Mouse (Mus musculus) lung, adult 18-20 months (tissue): ENCODE results near the gene H2-Aa.

Experiments
- DNase-seq, 2 experiments: peaks; one replicate each; pipeline ENCODE4 v3.0.0; 2022; ENCODE audit warnings: mixed read lengths in 2 of 2

H2-Aa gene

GRCm38 (mm10) chr17:34299356-34299755 is 11.7 kb upstream of the H2-Aa start:
- no peak for DNase-seq

- DNase-seq: peak; percentile 61 to 68
These were observed 8.5 kb upstream of the H2-Aa start for GRCm38 (mm10) chr17:34295891-34296794.

GRCm38 (mm10) chr17:34295307-34295706 is 7.7 kb upstream of the H2-Aa start:
- no peak for DNase-seq

- no peak for DNase-seq
These were observed 6.6 kb upstream of the H2-Aa start for GRCm38 (mm10) chr17:34294249-34294648.

GRCm38 (mm10) chr17:34293533-34293932 is 5.9 kb upstream of the H2-Aa start:
- DNase-seq: peak in 1 of 2 experiments; percentile 38

GRCm38 (mm10) chr17:34292570-34292969 is 4.9 kb upstream of the H2-Aa start:
- no peak for DNase-seq

- DNase-seq: peak; percentile 84 to 86
These were observed 4.0 kb upstream of the H2-Aa start for GRCm38 (mm10) chr17:34291609-34292008.

GRCm38 (mm10) chr17:34288131-34288530 is 508 bp upstream of the H2-Aa start:
- DNase-seq: no peak

GRCm38 (mm10) chr17:34286999-34287398 is 624 bp downstream of the H2-Aa start:
- DNase-seq: no peak

GRCm38 (mm10) chr17:34286501-34286900 is 1.1 kb downstream of the H2-Aa start:
- DNase-seq: no peak

- peak; percentile 58 to 67 for DNase-seq
These were observed 1.8 kb downstream of the H2-Aa start for GRCm38 (mm10) chr17:34285848-34286247.

GRCm38 (mm10) chr17:34285371-34285770 is 2.3 kb downstream of the H2-Aa start:
- no peak for DNase-seq

GRCm38 (mm10) chr17:34281836-34282235 is 5.8 kb downstream of the H2-Aa start:
- DNase-seq: no peak

- DNase-seq: no peak
These were observed 7.1 kb downstream of the H2-Aa start for GRCm38 (mm10) chr17:34280499-34281038.

- DNase-seq: no peak
These were observed 15.5 kb downstream of the H2-Aa start for GRCm38 (mm10) chr17:34272102-34272501.

- DNase-seq: no peak
These were observed 16.7 kb downstream of the H2-Aa start for GRCm38 (mm10) chr17:34270940-34271339.

GRCm38 (mm10) chr17:34270230-34270629 is 17.4 kb downstream of the H2-Aa start:
- DNase-seq: no peak

- no peak for DNase-seq
These were observed 17.8 kb downstream of the H2-Aa start for GRCm38 (mm10) chr17:34269817-34270216.

GRCm38 (mm10) chr17:34268748-34269147 is 18.9 kb downstream of the H2-Aa start:
- DNase-seq: no peak

GRCm38 (mm10) chr17:34268262-34268661 is 19.4 kb downstream of the H2-Aa start:
- no peak for DNase-seq

GRCm38 (mm10) chr17:34264452-34265351 is 22.9 kb downstream of the H2-Aa start:
- DNase-seq: no peak

- DNase-seq: peak; percentile 55 to 61
These were observed 23.7 kb downstream of the H2-Aa start for GRCm38 (mm10) chr17:34263811-34264371.

GRCm38 (mm10) chr17:34263068-34263467 is 24.6 kb downstream of the H2-Aa start:
- peak; percentile 72 to 82 for DNase-seq
